Mouse (Mus musculus): ENCODE measurements around the gene Eif3c. TPM values are rescaled to one million over a fixed set of nuclear protein-coding genes. Genes with fewer than 3 reads are reported as not detected.

Eif3c gene
- polyA plus RNA-seq, 1 experiment from 2014 or later = 207 TPM

DNA sequence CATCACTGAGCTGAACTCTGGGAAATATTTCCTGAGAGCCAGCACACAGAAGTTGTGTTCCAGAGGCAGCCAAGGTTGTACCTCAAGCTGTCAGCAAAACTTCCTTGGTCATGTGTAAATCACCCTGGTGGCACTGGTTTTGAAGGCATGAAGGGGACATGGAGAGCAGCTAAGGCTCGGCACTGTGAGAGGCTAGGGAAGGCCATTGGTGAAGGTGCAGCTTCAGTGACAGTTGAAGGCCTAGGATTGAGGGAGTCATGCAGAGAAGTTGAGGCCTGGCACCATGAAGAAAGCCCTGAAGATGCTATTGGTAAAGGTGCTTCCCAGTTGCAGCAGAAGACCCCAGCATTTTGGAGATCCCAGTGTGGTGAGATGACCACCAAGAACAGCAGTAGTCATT, 24.6 kb downstream of the Eif3c start:
- no peak for ATAC-seq
- H3K9me3 ChIP-seq = no peaks in the 10 kb centered on the region
- H3K9ac ChIP-seq (replicated peaks) = no peak overlapping the region
- peaks cover 5% of the 10 kb centered on the region for H3K27me3 ChIP-seq
- no peak overlapping the region for H3K27ac ChIP-seq
- peaks cover 24% of the 10 kb centered on the region for H3K36me3 ChIP-seq
- 95% methylated on average over 1 of the region's 1 CpGs for WGBS
- no peak overlapping the region for H3K4me3 ChIP-seq (replicated peaks)
- H3K4me2 ChIP-seq (replicated peaks) = no peak overlapping the region
- H3K4me1 ChIP-seq (replicated peaks) = no peaks in the 10 kb centered on the region

DNA sequence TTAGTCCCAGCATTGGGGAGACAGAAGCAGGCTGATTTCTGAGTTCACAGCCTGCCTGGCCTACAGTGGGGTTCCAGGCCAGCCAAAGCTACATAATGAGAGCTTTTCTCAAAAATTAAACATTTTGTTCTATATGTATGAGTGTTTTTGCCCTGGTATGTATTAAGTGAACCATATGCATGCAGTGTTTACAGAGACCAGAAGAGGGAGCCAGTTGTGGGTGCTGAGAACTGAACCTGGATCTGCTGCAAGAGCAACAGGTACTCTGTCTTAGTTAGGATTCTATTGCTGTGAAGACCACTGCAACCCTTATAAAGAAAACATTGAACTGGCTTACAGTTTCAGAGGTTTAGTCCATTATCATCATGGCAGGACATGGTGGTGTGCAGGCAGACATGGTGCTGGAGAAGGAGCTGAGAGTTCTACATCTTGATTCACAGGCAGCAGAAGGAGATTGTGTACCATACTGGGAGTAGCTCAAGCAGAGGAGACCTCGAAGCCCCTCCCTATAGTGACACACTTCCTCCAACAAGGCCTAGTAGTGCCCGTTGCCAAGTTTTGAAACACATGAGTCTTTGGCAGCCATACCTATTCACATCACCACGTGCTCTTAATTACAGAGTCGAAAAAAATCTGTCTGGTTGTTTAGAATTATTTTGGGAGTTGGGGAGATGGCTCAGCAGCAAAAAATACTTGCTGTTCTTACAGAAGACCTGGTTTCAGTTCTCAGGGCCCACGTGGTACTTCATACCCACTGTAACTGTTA, 28.2 kb downstream of the Eif3c start:
- WGBS = 84% methylated on average over 5 of the region's 5 CpGs
- H3K9ac ChIP-seq (replicated peaks) = no peak overlapping the region
- no peaks in the 10 kb centered on the region for H3K36me3 ChIP-seq
- H3K4me1 ChIP-seq (replicated peaks) = peaks cover 9% of the 10 kb centered on the region
- H3K9me3 ChIP-seq = no peaks in the 10 kb centered on the region
- H3K27ac ChIP-seq = no peak overlapping the region
- H3K27me3 ChIP-seq = peaks cover 12% of the 10 kb centered on the region
- no peak overlapping the region for H3K4me3 ChIP-seq (replicated peaks)
- no peak for ATAC-seq
- no peak overlapping the region for H3K4me2 ChIP-seq (replicated peaks)

DNA sequence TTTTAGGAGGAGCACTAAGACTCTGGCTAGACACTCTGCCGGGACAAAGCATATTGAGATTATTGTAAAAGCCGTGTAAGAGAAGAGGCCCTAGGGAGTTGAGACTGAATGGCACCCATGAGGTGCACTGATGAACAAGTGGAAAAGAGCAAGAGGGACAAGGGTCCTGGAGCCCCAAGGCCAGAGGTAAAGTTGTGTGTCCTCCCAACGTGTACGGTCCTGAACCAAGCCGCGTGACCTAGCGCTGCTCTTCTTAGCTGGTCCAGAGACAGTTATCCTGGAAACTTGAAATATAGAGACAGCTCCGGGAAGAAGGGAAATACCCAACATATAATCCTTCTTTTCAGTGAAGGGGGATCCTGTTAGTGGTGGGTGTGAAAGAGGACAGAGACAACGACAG, 29.7 kb downstream of the Eif3c start:
- Histone ChIP-seq H3K36me3 (no peaks in the 10 kb centered on the region), H3K4me1 (replicated peaks) (peaks cover 9% of the 10 kb centered on the region), H3K9me3 (no peaks in the 10 kb centered on the region), H3K9ac (replicated peaks) (peak overlapping the region; percentile 74; the same call in 1 of the 2 replicates), H3K4me3 (replicated peaks) (peak overlapping the region; percentile 52), H3K4me2 (replicated peaks) (peak overlapping the region; percentile 87), H3K27ac (no peak overlapping the region), H3K27me3 (peaks cover 12% of the 10 kb centered on the region)
- 54% methylated on average over 9 of the region's 9 CpGs for WGBS
- no peak for ATAC-seq

DNA sequence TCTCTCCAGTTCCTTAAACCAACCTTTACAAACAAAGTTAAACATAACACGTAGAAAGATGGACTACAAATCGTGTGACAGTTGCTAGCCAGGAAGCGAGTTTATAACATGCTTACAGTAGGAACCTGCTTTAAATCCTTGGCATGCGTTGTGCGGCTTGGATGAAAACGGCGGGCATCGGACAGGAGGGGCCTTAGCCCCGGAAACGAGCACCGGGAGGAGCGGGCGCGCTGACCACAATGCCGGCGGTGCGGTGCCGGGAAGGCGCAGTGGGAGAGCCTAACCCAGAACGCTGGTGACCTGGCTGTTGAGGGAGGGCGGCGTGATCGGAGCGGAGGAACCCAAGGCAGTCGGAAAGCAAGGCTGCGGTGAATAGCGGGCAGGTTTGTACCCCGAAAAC, 30.4 kb downstream of the Eif3c start:
- Histone ChIP-seq H3K4me3 (replicated peaks) (peak overlapping the region; percentile 52), H3K27me3 (peaks cover 12% of the 10 kb centered on the region), H3K9me3 (no peaks in the 10 kb centered on the region), H3K9ac (replicated peaks) (peak overlapping the region; percentile 74), H3K36me3 (no peaks in the 10 kb centered on the region), H3K4me2 (replicated peaks) (peak overlapping the region; percentile 87), H3K4me1 (replicated peaks) (peaks cover 9% of the 10 kb centered on the region), H3K27ac (no peak overlapping the region)
- ATAC-seq = no peak
- WGBS = 1% methylated on average over 28 of the region's 28 CpGs

DNA sequence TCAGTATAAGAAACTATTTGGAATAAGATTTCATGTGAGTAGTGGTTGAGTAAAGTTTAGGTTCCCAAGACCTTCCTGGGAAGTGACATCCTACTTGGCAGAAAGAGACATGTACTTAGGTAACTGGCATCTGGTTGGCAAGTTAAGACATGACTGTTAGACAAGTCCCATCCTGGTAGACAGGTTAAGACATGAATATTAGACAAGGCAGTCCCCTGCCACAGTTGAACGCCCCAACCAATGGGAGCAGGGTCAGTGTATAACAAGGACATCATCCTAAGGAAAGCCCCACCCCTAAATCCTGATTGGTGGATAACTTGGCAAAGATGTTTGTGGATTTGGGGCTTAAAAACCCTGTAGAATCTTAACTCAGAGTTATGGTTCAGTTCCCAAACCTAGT, 32.8 kb downstream of the Eif3c start:
- H3K4me2 ChIP-seq (replicated peaks) = no peak overlapping the region
- no peak overlapping the region for H3K9ac ChIP-seq (replicated peaks)
- H3K27ac ChIP-seq = no peak overlapping the region
- WGBS = 59% methylated on average over 1 of the region's 1 CpGs
- H3K4me3 ChIP-seq (replicated peaks) = no peak overlapping the region
- peaks cover 15% of the 10 kb centered on the region for H3K27me3 ChIP-seq
- peaks cover 9% of the 10 kb centered on the region for H3K4me1 ChIP-seq (replicated peaks)
- H3K9me3 ChIP-seq = no peaks in the 10 kb centered on the region
- no peaks in the 10 kb centered on the region for H3K36me3 ChIP-seq
- ATAC-seq = no peak

DNA sequence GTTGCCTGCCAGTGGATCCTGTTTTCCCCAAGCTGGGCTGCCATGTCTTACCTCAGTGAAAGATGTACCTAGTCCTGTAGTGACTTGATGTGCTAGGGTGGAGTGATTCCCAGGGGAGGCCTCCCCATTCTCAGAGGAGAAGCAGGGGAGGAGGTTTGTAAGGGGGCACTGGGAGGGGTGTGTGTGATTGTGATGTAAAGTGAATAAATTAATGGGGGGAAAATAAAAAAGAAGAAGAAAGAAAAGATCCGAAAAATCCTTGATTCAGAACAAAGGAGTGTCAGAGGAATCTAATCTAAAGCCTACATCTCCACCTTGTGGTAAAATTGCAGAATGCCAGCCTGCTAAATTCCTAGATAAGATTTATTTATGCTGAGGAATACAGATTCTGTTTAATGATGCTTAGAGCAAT, 38.0 kb downstream of the Eif3c start:
- ATAC-seq = peak; percentile 69
- 4% methylated on average over 1 of the region's 1 CpGs for WGBS
- no peaks in the 10 kb centered on the region for H3K36me3 ChIP-seq
- H3K4me3 ChIP-seq (replicated peaks) = no peak overlapping the region
- 0 out of 2 replicates have a peak, but pooled peaks cover 4% of the 10 kb centered on the region for H3K27me3 ChIP-seq
- H3K9me3 ChIP-seq = no peaks in the 10 kb centered on the region
- 0 out of 2 replicates have a peak, but pooled peaks cover 3% of the 10 kb centered on the region for H3K4me1 ChIP-seq (replicated peaks)
- peak overlapping the region; percentile 28; the same call in 1 of the 2 replicates for H3K9ac ChIP-seq (replicated peaks)
- H3K27ac ChIP-seq = peak overlapping the region; percentile 54
- no peak overlapping the region; the same call in 1 of the 2 replicates for H3K4me2 ChIP-seq (replicated peaks)

DNA sequence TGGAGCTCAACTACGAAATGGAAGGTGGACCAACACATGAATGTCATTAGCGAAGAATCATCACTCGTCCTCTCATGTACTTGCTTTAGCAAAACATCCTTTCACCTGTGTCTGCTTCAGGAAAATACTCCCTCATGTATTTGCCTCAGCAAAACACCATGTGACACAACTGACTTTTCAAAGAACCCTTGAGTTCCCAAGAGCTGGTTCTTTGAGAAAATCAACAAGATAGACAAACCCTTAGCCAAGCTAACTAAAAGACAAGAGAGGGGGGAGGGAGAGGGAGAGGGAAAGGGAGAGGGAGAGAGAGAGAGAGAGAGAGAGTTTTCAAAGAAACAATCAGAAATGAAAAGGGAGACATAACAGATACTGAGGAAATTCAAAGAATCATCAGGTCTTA, 42.9 kb downstream of the Eif3c start:
- WGBS = 78% methylated on average over 3 of the region's 3 CpGs
- Histone ChIP-seq H3K4me2 (replicated peaks) (no peak overlapping the region), H3K4me3 (replicated peaks) (no peak overlapping the region), H3K27ac (no peak overlapping the region), H3K9me3 (no peaks in the 10 kb centered on the region), H3K36me3 (no peaks in the 10 kb centered on the region), H3K27me3 (0 out of 2 replicates have a peak, but pooled peaks cover 2% of the 10 kb centered on the region), H3K4me1 (replicated peaks) (0 out of 2 replicates have a peak, but pooled peaks cover 3% of the 10 kb centered on the region), H3K9ac (replicated peaks) (no peak overlapping the region)
- no peak for ATAC-seq

DNA sequence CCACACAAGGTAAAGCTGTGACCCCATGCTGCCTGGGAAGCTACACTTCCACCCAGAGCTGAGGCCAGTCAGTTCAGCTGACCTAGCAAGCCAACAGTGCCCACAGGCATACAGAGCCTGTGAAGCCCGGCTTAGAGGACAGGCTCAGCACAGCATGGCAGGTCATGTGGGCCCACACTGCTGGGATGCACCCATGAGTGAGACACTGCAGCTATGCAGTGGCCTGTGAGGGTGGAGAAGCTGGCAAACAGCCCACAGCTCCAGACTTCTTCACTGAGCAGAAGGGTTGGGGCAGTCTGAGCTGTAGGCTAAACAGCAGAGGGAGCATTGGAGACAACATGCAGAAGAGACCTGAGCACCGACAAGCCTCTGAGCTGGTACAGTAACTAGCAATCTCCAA, 46.7 kb downstream of the Eif3c start:
- WGBS = 67% methylated on average over 2 of the region's 2 CpGs
- H3K27ac ChIP-seq = no peak overlapping the region
- 0 out of 2 replicates have a peak, but pooled peaks cover 2% of the 10 kb centered on the region for H3K27me3 ChIP-seq
- no peak overlapping the region for H3K4me2 ChIP-seq (replicated peaks)
- no peak for ATAC-seq
- H3K9me3 ChIP-seq = no peaks in the 10 kb centered on the region
- no peak overlapping the region for H3K9ac ChIP-seq (replicated peaks)
- no peak overlapping the region for H3K4me3 ChIP-seq (replicated peaks)
- no peaks in the 10 kb centered on the region for H3K4me1 ChIP-seq (replicated peaks)
- no peaks in the 10 kb centered on the region for H3K36me3 ChIP-seq

DNA sequence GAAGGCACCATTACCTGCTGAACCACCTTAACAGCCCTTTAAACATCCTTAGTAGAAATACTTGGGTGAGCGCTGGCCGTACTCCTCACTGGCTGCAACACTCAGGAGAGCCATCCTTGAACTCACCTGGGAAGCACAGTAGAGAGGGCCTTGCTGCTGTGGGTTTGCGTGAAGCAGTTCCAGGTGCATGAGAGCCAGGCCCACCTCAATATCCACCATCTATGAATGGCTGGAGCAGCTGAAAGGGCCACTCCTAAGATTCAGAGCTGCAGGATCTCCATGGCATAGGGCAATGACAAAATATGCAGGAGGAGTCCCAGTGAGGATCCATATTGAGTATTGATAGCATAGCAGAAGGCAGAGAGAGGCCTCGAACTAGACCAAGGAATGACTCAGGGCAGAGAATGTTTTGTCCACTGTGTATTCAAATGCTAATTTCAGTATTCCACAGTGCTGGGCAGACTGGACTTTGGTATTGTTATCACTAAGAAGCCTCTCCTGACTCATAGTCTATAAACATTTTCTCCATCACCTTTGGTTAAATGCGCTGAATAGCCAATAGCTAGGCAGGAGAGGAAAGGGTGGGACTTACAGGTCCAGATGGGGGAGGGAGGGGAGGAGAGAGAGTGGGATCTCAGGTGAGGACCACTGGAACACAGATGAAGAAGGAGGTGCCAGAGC, 47.8 kb downstream of the Eif3c start:
- no peaks in the 10 kb centered on the region for H3K9me3 ChIP-seq
- H3K4me2 ChIP-seq (replicated peaks) = no peak overlapping the region
- H3K4me3 ChIP-seq (replicated peaks) = no peak overlapping the region
- 0 out of 2 replicates have a peak, but pooled peaks cover 2% of the 10 kb centered on the region for H3K27me3 ChIP-seq
- ATAC-seq = no peak
- H3K9ac ChIP-seq (replicated peaks) = no peak overlapping the region
- H3K27ac ChIP-seq = no peak overlapping the region
- WGBS = 77% methylated on average over 5 of the region's 5 CpGs
- H3K36me3 ChIP-seq = no peaks in the 10 kb centered on the region
- H3K4me1 ChIP-seq (replicated peaks) = no peaks in the 10 kb centered on the region

DNA sequence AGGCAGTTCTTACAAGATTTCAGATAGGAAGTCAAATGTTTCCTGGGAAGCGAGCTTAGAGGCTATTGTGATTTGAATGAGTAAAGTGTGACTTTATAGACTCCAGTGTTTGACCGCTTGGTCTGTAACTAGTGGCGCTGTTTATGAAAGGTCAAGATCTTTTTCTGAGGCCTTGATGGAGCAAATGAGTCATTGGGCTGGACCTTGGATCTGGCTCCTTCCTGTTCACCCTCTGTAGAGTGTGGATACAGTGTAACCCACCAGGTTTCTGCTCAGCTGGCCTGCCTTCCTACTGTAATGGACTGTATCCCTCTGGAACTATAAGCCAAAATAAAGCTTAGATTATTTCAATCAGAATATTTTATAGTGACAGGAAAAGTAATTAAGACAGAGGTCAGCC, 54.9 kb downstream of the Eif3c start:
- no peaks in the 10 kb centered on the region for H3K4me1 ChIP-seq (replicated peaks)
- no peak overlapping the region for H3K9ac ChIP-seq (replicated peaks)
- ATAC-seq = no peak
- H3K4me3 ChIP-seq (replicated peaks) = no peak overlapping the region
- whole genome bisulfite sequencing = 83% methylated on average over 3 of the region's 3 CpGs
- no peak overlapping the region for H3K27ac ChIP-seq
- H3K9me3 ChIP-seq = no peaks in the 10 kb centered on the region
- H3K36me3 ChIP-seq = no peaks in the 10 kb centered on the region
- H3K27me3 ChIP-seq = no peaks in the 10 kb centered on the region
- no peak overlapping the region for H3K4me2 ChIP-seq (replicated peaks)

DNA sequence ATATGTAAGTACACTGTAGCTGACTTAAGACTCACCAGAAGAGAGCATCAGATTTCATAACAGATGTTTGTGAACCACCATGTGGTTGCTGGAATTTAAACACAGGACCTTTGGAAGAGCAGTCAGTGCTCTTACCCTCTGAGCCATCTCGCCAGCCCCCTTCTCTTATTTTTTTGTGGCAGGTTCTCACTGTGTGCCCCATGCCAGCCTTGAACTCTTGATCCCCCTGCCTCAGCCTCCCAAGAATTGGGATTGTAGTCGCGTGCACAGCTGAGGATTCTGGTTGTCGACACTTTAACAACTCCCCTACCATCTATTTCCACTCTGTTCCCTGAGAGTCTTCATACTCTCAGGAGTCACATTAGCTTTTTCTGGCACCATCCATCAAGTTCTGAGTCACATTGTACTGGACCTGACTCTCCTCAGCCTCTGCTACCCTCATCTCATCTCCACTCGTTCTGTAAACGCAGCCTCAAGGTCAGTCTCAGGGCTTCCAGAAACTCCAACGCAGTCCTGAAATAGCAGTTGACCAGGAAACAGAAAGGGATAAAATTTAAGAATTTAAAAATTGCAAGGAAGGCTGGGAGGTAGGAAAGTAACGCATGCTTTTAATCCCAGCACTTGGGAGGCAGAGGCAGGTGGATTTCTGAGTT, 59.0 kb downstream of the Eif3c start:
- no peak overlapping the region for H3K27ac ChIP-seq
- no peaks in the 10 kb centered on the region for H3K27me3 ChIP-seq
- peaks cover 6% of the 10 kb centered on the region for H3K4me1 ChIP-seq (replicated peaks)
- no peak overlapping the region for H3K4me2 ChIP-seq (replicated peaks)
- no peak overlapping the region for H3K9ac ChIP-seq (replicated peaks)
- H3K9me3 ChIP-seq = no peaks in the 10 kb centered on the region
- WGBS = 84% methylated on average over 8 of the region's 8 CpGs
- no peaks in the 10 kb centered on the region for H3K36me3 ChIP-seq
- no peak for ATAC-seq
- H3K4me3 ChIP-seq (replicated peaks) = no peak overlapping the region

DNA sequence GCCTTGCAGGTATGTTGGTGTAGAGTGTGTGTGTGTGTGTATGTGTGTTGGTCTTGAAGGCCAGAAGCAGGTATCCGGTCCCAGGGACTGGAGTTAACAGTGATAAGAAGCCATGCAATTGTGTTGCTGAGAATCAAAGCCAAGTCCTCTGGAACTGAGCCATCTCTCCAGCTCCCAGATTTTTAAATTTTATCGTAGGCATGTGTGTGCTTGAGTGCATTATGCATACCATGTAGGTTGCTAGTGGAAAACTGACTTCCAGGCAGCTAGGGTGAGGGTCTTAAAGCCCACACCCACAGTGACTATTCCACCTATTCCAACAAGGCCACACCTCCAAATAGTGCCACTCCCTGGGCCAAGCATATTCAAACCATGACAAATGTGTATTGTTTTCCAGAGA, 61.3 kb downstream of the Eif3c start:
- Histone ChIP-seq H3K4me2 (replicated peaks) (no peak overlapping the region), H3K9me3 (no peaks in the 10 kb centered on the region), H3K27ac (no peak overlapping the region), H3K9ac (replicated peaks) (no peak overlapping the region), H3K4me1 (replicated peaks) (peaks cover 23% of the 10 kb centered on the region), H3K27me3 (no peaks in the 10 kb centered on the region), H3K4me3 (replicated peaks) (no peak overlapping the region), H3K36me3 (peaks cover 14% of the 10 kb centered on the region)
- WGBS = 94% methylated on average over 2 of the region's 2 CpGs
- ATAC-seq = no peak
